Mouse (Mus musculus): Measurements from ENCODE around the gene Slc31a1. TPM values are rescaled to one million over a fixed set of nuclear protein-coding genes. Genes with fewer than 3 reads are reported as not detected.

The Slc31a1 gene
- total and polyA plus RNA-seq, 3 experiments, result 20.6 to 46.5 (median 37.5) TPM

GRCm38 (mm10) chr4:62331977-62332376 lies 28.6 kb upstream of the Slc31a1 start:
- Histone ChIP-seq H3K9ac (ENCODE audit: control insufficient read depth, low read depth, low read length, poor library complexity, severe bottlenecking) (no peak overlapping the region), H3K36me3 (ENCODE audit: control insufficient read depth in 1 of 2, insufficient read depth in 2 of 2, low read length in 2 of 2) (peaks cover 22 to 28% of the 10 kb centered on the region in 2 experiments), H3K9me3 (replicated peaks; ENCODE audit: insufficient read depth, low read length) (no peaks in the 10 kb centered on the region), H3K27me3 (ENCODE audit: control insufficient read depth in 1 of 2, insufficient read depth in 2 of 2, low read length in 2 of 2) (no peaks in the 10 kb centered on the region), H3K4me3 (ENCODE audit: control insufficient read depth in 1 of 2, insufficient read depth in 1 of 2, low read depth in 2 of 2, low read length in 2 of 2) (no peak overlapping the region), H3K79me2 (ENCODE audit: control insufficient read depth, insufficient read depth, low read length, poor library complexity) (no peaks in the 10 kb centered on the region), H3K4me1 (ENCODE audit: control insufficient read depth in 1 of 2, insufficient read depth in 2 of 2, low read length in 2 of 2) (peaks cover 15 to 18% of the 10 kb centered on the region in 2 experiments), H3K27ac (ENCODE audit: control insufficient read depth, low read depth, low read length) (no peak overlapping the region)
- TF ChIP-seq GABPA (IDR thresholded peaks at IDR 0.05; ENCODE audit: low read depth, low read length), result no peak
- peak in 1 of 3 experiments; percentile 19; a peak in 2 of 6 replicates for TF ChIP-seq CTCF (IDR thresholded peaks at IDR 0.05 in 2 of 3, conservative IDR thresholded peaks at IDR 0.05 in 1 of 3; ENCODE audit: control insufficient read depth in 1 of 3, insufficient read depth in 1 of 3, low read depth in 2 of 3, low read length in 3 of 3, poor library complexity in 1 of 3, severe bottlenecking in 1 of 3)
- DNase-seq (ENCODE audit: low read depth, low spot score), result no peak

GRCm38 (mm10) chr4:62338536-62338935 lies 22.0 kb upstream of the Slc31a1 start:
- no peak for DNase-seq (ENCODE audit: low read depth, low spot score)
- no peaks in the 10 kb centered on the region for H3K79me2 ChIP-seq (ENCODE audit: control insufficient read depth, insufficient read depth, low read length, poor library complexity)
- no peak overlapping the region for H3K4me3 ChIP-seq (ENCODE audit: control insufficient read depth in 1 of 2, insufficient read depth in 1 of 2, low read depth in 2 of 2, low read length in 2 of 2)
- no peaks in the 10 kb centered on the region for H3K27me3 ChIP-seq (ENCODE audit: control insufficient read depth in 1 of 2, insufficient read depth in 2 of 2, low read length in 2 of 2)
- no peak overlapping the region for H3K9ac ChIP-seq (ENCODE audit: control insufficient read depth, low read depth, low read length, poor library complexity, severe bottlenecking)
- no peak overlapping the region for H3K27ac ChIP-seq (ENCODE audit: control insufficient read depth, low read depth, low read length)
- TF ChIP-seq CHD1 (IDR thresholded peaks at IDR 0.05; ENCODE audit: low read depth, low read length) (no peak), HCFC1 (IDR thresholded peaks at IDR 0.05; ENCODE audit: low read depth, low read length) (no peak), USF1 (IDR thresholded peaks at IDR 0.05; ENCODE audit: low read depth, low read length) (no peak), ETS1 (IDR thresholded peaks at IDR 0.05; ENCODE audit: low read depth, low read length) (no peak), NELFE (IDR thresholded peaks at IDR 0.05; ENCODE audit: low read depth, low read length) (no peak), E2F4 (IDR thresholded peaks at IDR 0.05; ENCODE audit: borderline replicate concordance, low read depth, low read length) (no peak), ZC3H11A (IDR thresholded peaks at IDR 0.05; ENCODE audit: low read depth, low read length) (no peak), MXI1 (IDR thresholded peaks at IDR 0.05; ENCODE audit: low read depth, low read length) (no peak), JUND (IDR thresholded peaks at IDR 0.05; ENCODE audit: low read depth, low read length) (no peak), MAFK (IDR thresholded peaks at IDR 0.05; ENCODE audit: borderline replicate concordance, low read depth, low read length) (no peak), ZNF384 (IDR thresholded peaks at IDR 0.05; ENCODE audit: low read depth, low read length) (no peak), SMC3 (IDR thresholded peaks at IDR 0.05; ENCODE audit: low read depth, low read length) (no peak), MAX (IDR thresholded peaks at IDR 0.05; ENCODE audit: low read length) (no peak), CHD2 (IDR thresholded peaks at IDR 0.05; ENCODE audit: low read length) (no peak), GABPA (IDR thresholded peaks at IDR 0.05; ENCODE audit: low read depth, low read length) (no peak), UBTF (IDR thresholded peaks at IDR 0.05; ENCODE audit: borderline replicate concordance, insufficient read depth, low read depth, low read length) (no peak), MYC (IDR thresholded peaks at IDR 0.05; ENCODE audit: low read depth, low read length) (no peak), ZKSCAN1 (IDR thresholded peaks at IDR 0.05; ENCODE audit: low read depth, low read length) (no peak)
- peaks cover 0 to 20% of the 10 kb centered on the region in 2 experiments; a peak in 2 of 4 replicates for H3K36me3 ChIP-seq (ENCODE audit: control insufficient read depth in 1 of 2, insufficient read depth in 2 of 2, low read length in 2 of 2)
- no peaks in the 10 kb centered on the region for H3K4me1 ChIP-seq (ENCODE audit: control insufficient read depth in 1 of 2, insufficient read depth in 2 of 2, low read length in 2 of 2)
- H3K9me3 ChIP-seq (replicated peaks; ENCODE audit: insufficient read depth, low read length), result no peaks in the 10 kb centered on the region
